Mouse (Mus musculus): Measurements from ENCODE around the gene Adprhl2.

DNA sequence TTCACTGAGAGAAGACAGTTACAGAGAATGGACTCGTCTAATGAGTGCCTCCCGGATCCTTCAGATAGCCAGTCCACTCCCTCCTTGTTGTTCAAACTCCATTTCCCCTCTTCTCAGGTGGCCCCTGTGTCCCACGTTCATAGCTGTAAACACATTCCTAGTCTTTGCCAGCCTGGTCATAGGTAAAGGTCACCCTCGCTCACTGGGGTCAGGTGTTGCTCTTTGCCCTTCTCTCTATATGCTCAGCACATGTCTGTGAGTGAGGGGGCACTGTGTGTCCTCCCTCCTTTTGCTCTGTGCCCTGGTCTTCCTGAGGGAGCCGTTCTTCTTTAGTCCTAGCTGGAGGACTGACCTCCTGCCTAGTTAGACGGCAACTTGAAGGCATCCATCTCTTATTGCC is 1.7 kb downstream of the Adprhl2 start:
- TF ChIP-seq CTCF (IDR thresholded peaks at IDR 0.05; ENCODE audit: insufficient read depth, low read length) (no peak), POLR2A (IDR thresholded peaks at IDR 0.05; ENCODE audit: borderline replicate concordance, extremely low read depth, low read depth, low read length) (no peak)

Data from lung, adult 2 months (tissue).